In genomic region chr8:121609916-121610315, GRCm38 (mm10) we compare ENCODE assay signal across 33 mouse cellular contexts.
"Had no signal": no experiment of that assay in that cellular context is flagged by ENCODE, and none has a peak within 500 bp of the region (broad histone marks: within the 10 kb centered on the region; RNA-seq: fewer than 3 reads in every experiment).

No protein-coding gene starts in this region.

- H3K27me3 ChIP-seq: heart, embryonic 12.5 days; heart, embryonic 13.5 days; heart, embryonic 15.5 days; hindbrain, embryonic 12.5 days; hindbrain, embryonic 13.5 days; hindbrain, embryonic 15.5 days; intestine, embryonic 15.5 days; kidney, embryonic 15.5 days had no signal

- H3K4me1 ChIP-seq: intestine, embryonic 15.5 days; kidney, embryonic 15.5 days had no signal

- H3K4me3 ChIP-seq: heart, embryonic 12.5 days; heart, embryonic 13.5 days; heart, embryonic 15.5 days; hindbrain, embryonic 10.5 days; hindbrain, embryonic 12.5 days; hindbrain, embryonic 13.5 days; hindbrain, embryonic 15.5 days; intestine, embryonic 15.5 days; kidney, embryonic 15.5 days; left cerebral cortex, adult 2 months had no signal

- H3K27ac ChIP-seq: heart, embryonic 13.5 days; heart, embryonic 15.5 days; hindbrain, embryonic 10.5 days; hindbrain, embryonic 12.5 days; hindbrain, embryonic 13.5 days; hindbrain, embryonic 14.5 days; hindbrain, embryonic 15.5 days; hindbrain, postnatal 0 days; intestine, embryonic 15.5 days; kidney, embryonic 15.5 days; kidney, postnatal 0 days; left cerebral cortex, adult 2 months had no signal

- ATAC-seq: hindbrain, embryonic 16.5 days; hindbrain, postnatal 0 days; inflammation-experienced regulatory T-cells, adult 6 months; intestine, embryonic 15.5 days; intestine, embryonic 16.5 days; intestine, postnatal 0 days had no signal

- DNase-seq: heart, postnatal 10 days; heart, postnatal 14 days; heart, postnatal 36 days; heart, postnatal 4 days; kidney, adult 11 months; kidney, adult 18-20 months; kidney, adult 2 months; kidney, adult 8-10 months; kidney, adult 9 months; kidney, postnatal 10 days; kidney, postnatal 14 days; kidney, postnatal 25 days; kidney, postnatal 36 days; kidney, postnatal 4 days; layer of hippocampus, adult 9-11 months; layer of hippocampus, postnatal 36 days had no signal
